Mouse (Mus musculus) liver, embryonic 15.5 days (tissue): Measurements from ENCODE around the gene Gipc3. TPM values are rescaled to one million over a fixed set of nuclear protein-coding genes. Genes with fewer than 3 reads are reported as not detected.

ENCODE experiments used
- ATAC-seq: fragments of 200-750 bp; cut with Nextera tagmentation; 2 replicates; pipeline ENCODE4 v1.8.0; 2017; ENCODE audit warnings: moderate number of reproducible peaks, mild to moderate bottlenecking, moderate library complexity; ENCODE audit not compliant: insufficient read depth
- H3K27ac ChIP-seq: fragments of 300-500 bp; sonication (generic); replicated peaks from 2 replicates; pipeline ENCODE4 v1.5.1; 2015; ENCODE audit warnings: mild to moderate bottlenecking, inconsistent platforms
- H3K27me3 ChIP-seq: fragments of 300-500 bp; sonication (generic); 2 replicates; pipeline ENCODE4 v1.6.1; 2015; ENCODE audit warnings: mild to moderate bottlenecking, inconsistent platforms
- H3K36me3 ChIP-seq: fragments of 300-500 bp; sonication (generic); replicated peaks from 2 replicates; pipeline ENCODE4 v1.6.1; 2015; ENCODE audit warnings: moderate library complexity, mild to moderate bottlenecking, inconsistent platforms
- H3K4me1 ChIP-seq: fragments of 300-500 bp; sonication (generic); replicated peaks from 2 replicates; pipeline ENCODE4 v1.6.1; 2015; ENCODE audit warnings: inconsistent platforms
- H3K4me2 ChIP-seq: fragments of 300-500 bp; sonication (generic); 2 replicates; pipeline ENCODE4 v1.6.1; 2015; ENCODE audit warnings: moderate library complexity, mild to moderate bottlenecking, inconsistent platforms
- H3K4me3 ChIP-seq: fragments of 300-500 bp; sonication (generic); replicated peaks from 2 replicates; pipeline ENCODE4 v1.5.1; 2015; ENCODE audit warnings: mild to moderate bottlenecking, inconsistent platforms
- H3K9ac ChIP-seq: fragments of 300-500 bp; sonication (generic); 2 replicates; pipeline ENCODE4 v1.6.1; 2015; ENCODE audit warnings: moderate library complexity, mild to moderate bottlenecking, inconsistent platforms
- H3K9me3 ChIP-seq: fragments of 300-500 bp; sonication (generic); replicated peaks from 2 replicates; pipeline ENCODE4 v1.6.1; 2016; ENCODE audit warnings: inconsistent platforms
- WGBS: fragments of 180-500 bp; shearing (Covaris S2); methylation state at CpG from one replicate; pipeline ENCODE4 v1.1.7; 2015; ENCODE audit warnings: mixed read lengths; ENCODE audit not compliant: insufficient replicate concordance; 5-methylcytosine and 5-hydroxymethylcytosine counted together
- polyA plus RNA-seq: library from polyadenylated mRNA; unstranded; fragments of >200 nt; fragmentation: Nextera tagmentation; extraction: Ambion mirVana; gene quantifications from 2 replicates; pipeline ENCODE4 v1.2.1, GENCODE M21; 2015

The Gipc3 gene
- polyA plus RNA-seq, 1 experiment from 2014 or later = not detected

DNA sequence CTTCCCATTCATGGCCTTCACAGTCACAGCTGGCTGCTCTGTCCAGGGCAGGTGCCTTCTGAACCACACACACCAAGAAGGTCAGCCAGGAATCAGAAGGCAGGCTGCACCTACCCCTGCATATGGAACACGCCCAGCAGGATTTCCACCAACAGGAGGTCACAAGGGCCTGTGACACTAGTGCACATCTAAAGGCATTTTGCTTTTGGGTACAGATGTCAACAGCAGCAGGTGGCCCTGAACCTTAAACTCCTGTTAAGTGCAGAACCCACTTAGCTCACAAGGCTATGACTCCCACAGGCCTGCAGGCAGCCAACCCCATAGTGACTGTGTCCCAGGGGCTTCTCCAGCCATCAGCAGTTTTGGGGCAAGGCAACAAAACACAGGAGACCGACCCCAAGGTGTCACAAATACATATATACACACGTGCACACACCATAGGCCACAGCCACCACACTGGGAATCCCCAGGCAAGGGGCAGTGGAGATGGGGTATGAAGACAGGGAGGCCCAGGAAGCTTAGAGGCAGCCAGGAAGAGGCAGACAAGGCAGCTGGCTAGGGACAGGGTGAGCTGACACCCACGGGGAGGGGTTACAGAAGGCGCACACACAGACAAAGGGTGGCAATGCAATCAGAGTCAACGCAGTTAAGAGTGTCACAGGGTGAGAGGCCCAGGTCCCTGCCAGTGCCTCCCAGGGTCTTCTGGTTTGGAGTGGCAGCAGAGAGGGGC, 23.6 kb upstream of the Gipc3 start:
- no peaks in the 10 kb centered on the region for H3K27me3 ChIP-seq
- H3K9ac ChIP-seq = no peak overlapping the region
- H3K27ac ChIP-seq = peak overlapping the region; percentile 96
- no peaks in the 10 kb centered on the region for H3K9me3 ChIP-seq
- peaks cover 69% of the 10 kb centered on the region for H3K4me1 ChIP-seq
- 61% methylated on average over 6 of the region's 6 CpGs for WGBS
- H3K36me3 ChIP-seq = peaks cover 89% of the 10 kb centered on the region
- H3K4me2 ChIP-seq = no peak overlapping the region
- H3K4me3 ChIP-seq = no peak overlapping the region
- no peak for ATAC-seq

DNA sequence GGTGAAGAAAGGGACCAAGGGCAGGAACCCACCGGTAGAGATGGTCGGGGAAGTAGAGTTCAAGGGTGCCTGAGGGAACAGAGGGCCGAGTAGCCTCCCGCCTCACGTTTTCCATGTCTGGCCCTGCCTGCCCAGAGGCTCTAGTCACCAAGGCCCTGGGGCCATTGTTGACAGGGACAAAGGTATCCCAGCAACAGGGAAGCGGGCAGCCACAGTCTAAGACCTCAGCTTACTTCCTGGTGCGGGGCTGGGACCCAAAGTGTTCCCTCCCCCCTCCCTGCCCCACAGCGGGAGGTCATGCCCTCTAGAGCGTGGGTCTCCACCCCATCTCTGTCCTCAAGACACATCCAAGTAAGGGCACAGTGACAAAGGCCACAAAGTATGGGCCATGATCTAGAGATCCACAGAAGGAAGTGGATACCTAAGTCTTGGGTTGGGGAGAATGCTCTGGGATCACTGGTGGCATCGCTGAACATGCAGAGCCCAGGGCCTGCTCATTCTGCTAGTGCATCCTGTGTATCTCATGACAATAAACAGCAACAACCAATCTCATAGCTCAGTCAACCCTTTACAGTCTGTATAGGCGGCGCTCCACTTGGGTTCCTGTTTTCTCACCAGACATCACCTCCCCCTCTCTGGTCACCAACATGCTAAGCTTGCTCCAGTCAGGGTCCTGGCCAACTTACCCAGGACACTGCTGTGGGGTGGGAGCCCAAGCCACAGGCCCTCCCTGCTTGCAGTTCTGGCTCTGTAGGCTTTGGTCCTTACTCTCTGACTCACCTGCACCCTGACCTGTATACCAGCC, 22.8 kb upstream of the Gipc3 start, which contains the start of gene 4930404N11Rik:
Gene 4930404N11Rik (minus strand): TSS at position 145 of the 805 bp plus-strand sequence.
- Histone ChIP-seq H3K36me3 (peaks cover 89% of the 10 kb centered on the region), H3K27me3 (no peaks in the 10 kb centered on the region), H3K9me3 (no peaks in the 10 kb centered on the region), H3K4me1 (peaks cover 77% of the 10 kb centered on the region), H3K4me2 (peak within 1 kb of the TSS; percentile 97), H3K27ac (peak within 1 kb of the TSS; percentile 96), H3K4me3 (no peak within 1 kb of the TSS), H3K9ac (no peak within 1 kb of the TSS)
- no peak for ATAC-seq
- 26% methylated on average over 12 of the region's 12 CpGs for WGBS

DNA sequence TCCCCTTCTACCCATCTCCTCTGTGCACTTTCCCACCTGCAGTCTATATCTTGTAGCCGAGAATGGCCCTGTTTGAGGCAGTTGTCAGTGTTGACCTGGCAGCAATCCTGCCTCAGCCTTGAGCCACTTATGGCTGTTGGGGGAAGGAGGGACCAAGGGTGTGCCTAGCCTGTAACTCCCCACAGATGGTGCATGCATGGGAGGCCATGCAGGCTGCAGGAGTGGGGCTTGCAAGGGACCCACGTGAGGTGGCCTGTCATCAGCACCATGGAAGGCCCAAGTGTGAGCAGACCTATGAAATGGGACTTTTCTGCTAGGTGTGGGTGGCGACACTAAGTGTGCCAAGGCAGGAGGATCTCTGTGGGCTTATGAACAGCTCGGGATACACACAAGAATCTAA, 22.0 kb upstream of the Gipc3 start:
- H3K4me2 ChIP-seq = peak overlapping the region; percentile 97; the same call in 1 of the 2 replicates
- peaks cover 89% of the 10 kb centered on the region for H3K36me3 ChIP-seq

DNA sequence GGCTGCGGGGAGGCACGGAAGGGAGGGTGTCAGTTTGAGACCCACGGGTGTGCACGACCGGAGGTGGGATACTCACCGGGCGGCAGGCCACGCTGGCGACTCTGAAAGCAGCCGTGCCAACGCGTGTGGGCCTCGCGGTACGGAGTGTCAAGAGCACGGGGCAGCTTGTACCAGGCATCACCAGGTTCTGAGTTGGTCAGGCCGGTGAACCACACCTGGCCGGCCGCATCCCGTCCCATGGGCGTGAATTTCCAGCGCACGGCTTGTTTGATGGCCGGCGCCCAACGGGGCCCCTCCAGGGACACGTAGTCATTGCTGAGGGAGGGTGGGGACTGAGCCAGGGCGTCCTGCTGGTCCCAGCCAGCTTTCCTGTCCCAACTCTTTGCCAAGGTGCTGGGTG, 21.6 kb upstream of the Gipc3 start:
- Histone ChIP-seq H3K9ac (no peak overlapping the region), H3K27ac (peak overlapping the region; percentile 96), H3K4me2 (peak overlapping the region; percentile 97), H3K9me3 (no peaks in the 10 kb centered on the region), H3K4me1 (peaks cover 89% of the 10 kb centered on the region), H3K27me3 (no peaks in the 10 kb centered on the region), H3K36me3 (peaks cover 89% of the 10 kb centered on the region), H3K4me3 (no peak overlapping the region)
- 61% methylated on average over 28 of the region's 28 CpGs for WGBS
- no peak for ATAC-seq

More for the DNA sequence above, 22.0 kb upstream of the Gipc3 start:
- peaks cover 85% of the 10 kb centered on the region for H3K4me1 ChIP-seq
- H3K4me3 ChIP-seq = no peak overlapping the region
- no peak for ATAC-seq
- H3K27ac ChIP-seq = peak overlapping the region; percentile 96
- H3K9me3 ChIP-seq = no peaks in the 10 kb centered on the region
- 52% methylated on average over 4 of the region's 4 CpGs for WGBS
- no peaks in the 10 kb centered on the region for H3K27me3 ChIP-seq
- no peak overlapping the region for H3K9ac ChIP-seq

DNA sequence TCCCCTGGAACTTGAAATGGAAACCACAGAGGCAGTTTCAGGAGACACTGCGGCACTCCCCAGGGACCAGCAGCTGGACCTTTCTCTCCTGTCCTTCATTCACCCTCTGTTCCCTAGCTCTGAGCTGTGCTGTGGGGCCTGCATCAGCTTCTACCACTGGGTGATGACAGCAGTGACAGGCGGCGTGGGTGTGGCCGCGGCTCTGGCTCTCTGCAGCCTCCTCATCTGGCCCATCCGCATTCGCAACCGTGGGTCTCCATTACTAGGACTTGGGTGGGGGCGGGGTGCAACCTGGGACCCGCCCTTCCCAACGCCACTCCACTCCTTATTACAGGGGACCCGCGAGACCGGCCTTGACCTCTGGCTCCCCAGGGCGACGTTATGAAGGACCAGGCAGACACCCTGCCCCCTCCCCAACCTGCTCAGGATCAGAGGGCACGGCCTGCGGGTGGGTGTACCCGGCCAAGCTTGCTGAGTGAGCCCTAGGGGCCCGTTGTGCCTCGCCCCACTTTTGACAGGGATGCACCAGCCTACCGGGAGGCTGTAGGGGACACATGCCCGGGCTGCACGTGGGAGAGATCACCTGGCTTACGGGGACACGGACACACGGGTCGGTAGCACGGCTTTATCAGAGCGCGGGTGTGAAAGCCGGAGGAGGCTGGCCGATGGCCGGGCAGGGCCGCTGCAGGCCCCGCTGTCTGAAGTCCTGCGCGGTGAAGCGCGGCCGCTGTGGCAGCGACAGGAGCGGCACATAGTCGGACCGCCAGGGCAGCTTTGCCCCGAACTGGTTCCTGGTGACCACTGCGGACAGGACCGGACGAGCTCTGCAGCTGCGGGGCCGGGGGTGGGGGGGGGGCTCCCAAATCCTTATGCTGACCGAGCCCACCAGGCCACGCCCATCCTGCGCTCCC, 20.6 kb upstream of the Gipc3 start:
- Histone ChIP-seq H3K4me3 (peak overlapping the region; percentile 9), H3K9me3 (no peaks in the 10 kb centered on the region), H3K27me3 (no peaks in the 10 kb centered on the region), H3K27ac (peak overlapping the region; percentile 96), H3K36me3 (peaks cover 83% of the 10 kb centered on the region), H3K9ac (peak overlapping the region; percentile 58), H3K4me2 (peak overlapping the region; percentile 97), H3K4me1 (peaks cover 99% of the 10 kb centered on the region)
- ATAC-seq = no peak
- WGBS = 65% methylated on average over 54 of the region's 54 CpGs

DNA sequence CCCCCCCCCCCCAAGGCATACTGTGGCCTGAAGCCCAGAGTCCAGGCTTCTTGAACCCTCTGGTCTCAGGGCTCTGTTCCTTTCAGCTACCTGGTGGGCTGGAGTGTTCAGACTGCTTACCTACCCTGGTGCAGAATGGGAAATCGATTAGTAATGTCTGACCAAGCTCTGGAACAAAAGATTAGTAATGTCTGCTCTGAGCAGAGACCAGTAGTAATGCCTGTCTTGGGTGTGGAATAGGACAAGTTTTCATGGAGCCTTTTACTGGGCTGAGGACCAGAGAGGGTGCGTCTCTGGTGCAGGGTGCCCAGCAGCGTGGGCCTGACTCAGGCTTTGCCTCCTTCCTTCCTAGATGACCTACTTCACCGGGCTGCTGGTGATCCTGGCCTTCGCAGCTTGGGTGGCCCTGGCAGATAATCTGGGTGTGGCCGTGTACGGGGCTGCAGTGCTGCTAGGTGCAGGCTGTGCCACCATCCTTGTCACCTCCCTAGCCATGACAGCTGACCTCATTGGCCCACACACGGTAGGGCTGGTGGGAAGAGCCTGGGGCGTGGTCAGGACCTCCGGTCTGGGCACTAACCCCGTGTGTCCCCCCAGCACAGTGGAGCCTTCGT, 19.4 kb upstream of the Gipc3 start:
- no peaks in the 10 kb centered on the region for H3K27me3 ChIP-seq
- WGBS = 18% methylated on average over 12 of the region's 12 CpGs
- H3K9ac ChIP-seq = peak overlapping the region; percentile 58
- H3K9me3 ChIP-seq = no peaks in the 10 kb centered on the region
- peaks cover 70% of the 10 kb centered on the region for H3K36me3 ChIP-seq
- peak overlapping the region; percentile 97 for H3K4me2 ChIP-seq
- peak overlapping the region; percentile 96 for H3K27ac ChIP-seq
- peak; percentile 85 for ATAC-seq
- H3K4me3 ChIP-seq = peak overlapping the region; percentile 4
- peaks cover 99% of the 10 kb centered on the region for H3K4me1 ChIP-seq

DNA sequence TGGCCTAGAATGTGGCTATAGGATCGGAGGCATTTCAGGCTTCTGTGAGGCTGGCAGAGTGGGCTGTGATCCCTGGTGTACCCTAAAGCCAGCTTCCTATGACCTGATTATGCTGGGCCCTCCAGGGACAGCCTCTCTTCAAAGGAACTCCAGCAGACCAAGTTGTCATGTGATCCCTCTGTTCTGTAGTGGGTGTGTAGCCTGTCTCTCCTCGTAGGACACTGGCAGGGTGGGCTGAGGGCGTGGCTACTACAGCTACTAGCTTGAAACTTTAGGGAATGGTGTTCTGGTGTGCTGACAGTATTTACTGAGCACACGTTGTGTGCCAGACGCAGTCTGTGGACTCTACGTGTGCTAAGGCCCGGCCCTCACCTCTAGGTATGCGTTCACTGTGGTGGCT, 17.7 kb upstream of the Gipc3 start:
- H3K4me1 ChIP-seq = peaks cover 96% of the 10 kb centered on the region
- ATAC-seq = no peak
- no peaks in the 10 kb centered on the region for H3K27me3 ChIP-seq
- H3K9me3 ChIP-seq = no peaks in the 10 kb centered on the region
- H3K36me3 ChIP-seq = peaks cover 55% of the 10 kb centered on the region
- H3K9ac ChIP-seq = peak overlapping the region; percentile 58
- WGBS = 67% methylated on average over 8 of the region's 8 CpGs
- H3K4me3 ChIP-seq = no peak overlapping the region
- peak overlapping the region; percentile 96 for H3K27ac ChIP-seq
- peak overlapping the region; percentile 97 for H3K4me2 ChIP-seq

DNA sequence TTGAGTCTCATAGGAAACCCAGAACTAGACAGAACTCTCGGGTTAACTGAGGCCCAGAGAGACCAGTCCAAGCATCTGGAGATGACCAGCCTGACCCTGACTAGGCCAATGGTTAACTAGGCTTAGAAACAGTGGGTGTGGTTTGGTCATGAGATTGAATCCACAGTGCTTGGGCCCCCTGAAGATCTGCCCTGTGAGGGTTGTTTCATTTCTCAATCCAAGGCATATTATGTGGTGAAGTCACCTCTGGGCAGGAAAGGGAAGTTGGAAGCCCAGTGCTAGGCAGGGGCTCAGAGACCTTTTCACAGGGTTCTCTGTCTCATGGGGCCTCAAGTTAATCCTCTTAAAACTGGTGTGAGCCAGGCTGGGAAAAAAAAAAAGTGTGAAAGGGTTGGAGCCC, 15.8 kb upstream of the Gipc3 start:
- peak overlapping the region; percentile 100 for H3K9ac ChIP-seq
- H3K4me1 ChIP-seq = peaks cover 92% of the 10 kb centered on the region
- no peak for ATAC-seq
- H3K27ac ChIP-seq = peak overlapping the region; percentile 96
- peak overlapping the region; percentile 97 for H3K4me3 ChIP-seq
- no peaks in the 10 kb centered on the region for H3K27me3 ChIP-seq
- H3K4me2 ChIP-seq = peak overlapping the region; percentile 97
- peaks cover 44% of the 10 kb centered on the region for H3K36me3 ChIP-seq
- WGBS = 37% methylated on average over 1 of the region's 1 CpGs
- no peaks in the 10 kb centered on the region for H3K9me3 ChIP-seq

DNA sequence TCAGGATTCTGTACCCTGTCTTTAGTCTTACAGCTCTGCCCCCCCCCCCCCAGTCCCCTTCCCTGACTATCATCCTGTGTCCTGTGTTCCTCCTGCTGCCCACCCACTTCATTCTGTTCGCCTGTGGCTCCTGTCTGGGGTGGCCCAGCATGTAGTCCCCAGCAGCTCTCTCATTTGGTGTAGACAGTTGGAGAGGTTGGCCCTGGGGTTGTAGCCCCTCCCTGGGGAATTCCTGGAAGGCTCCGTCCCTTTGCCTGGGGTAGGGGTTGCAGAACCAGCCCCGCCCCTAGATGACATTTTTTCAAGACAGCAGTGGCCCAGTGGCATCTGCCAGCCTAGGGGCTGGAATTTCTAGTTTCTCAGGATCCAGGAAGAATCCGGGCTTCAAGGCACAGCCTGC, 15.1 kb upstream of the Gipc3 start:
- no peaks in the 10 kb centered on the region for H3K27me3 ChIP-seq
- peak overlapping the region; percentile 97 for H3K4me3 ChIP-seq
- ATAC-seq = no peak
- H3K27ac ChIP-seq = peak overlapping the region; percentile 96
- H3K4me2 ChIP-seq = peak overlapping the region; percentile 97
- peak overlapping the region; percentile 100 for H3K9ac ChIP-seq
- H3K9me3 ChIP-seq = no peaks in the 10 kb centered on the region
- H3K4me1 ChIP-seq = peaks cover 86% of the 10 kb centered on the region
- WGBS = 20% methylated on average over 4 of the region's 4 CpGs
- peaks cover 37% of the 10 kb centered on the region for H3K36me3 ChIP-seq
